Mouse (Mus musculus) A20 (cell line): ENCODE results near the gene Krtap28-13.

ENCODE experiments used
- DNase-seq: peaks from one replicate; pipeline ENCODE4 v3.0.0-alpha.2; 2011; ENCODE audit warnings: low read depth, low spot score

Krtap28-13 gene

GRCm38 (mm10) chr1:83060643-83061042 lies at the start of gene Krtap28-13:
Krtap28-13 (plus strand) TSS chr1:83060930.
- no peak for DNase-seq

GRCm38 (mm10) chr1:83014477-83014876 lies 46.3 kb upstream of the Krtap28-13 start:
- DNase-seq, result peak; percentile 4

- DNase-seq, result peak; percentile 27
Observed at GRCm38 (mm10) chr1:83015329-83015879, 45.3 kb upstream of the Krtap28-13 start.

GRCm38 (mm10) chr1:83016556-83016955 lies 44.2 kb upstream of the Krtap28-13 start:
- no peak for DNase-seq

- no peak for DNase-seq
Observed at GRCm38 (mm10) chr1:83031950-83032349, 28.8 kb upstream of the Krtap28-13 start.

GRCm38 (mm10) chr1:83032508-83032907 lies 28.2 kb upstream of the Krtap28-13 start:
- no peak for DNase-seq

- no peak for DNase-seq
Observed at GRCm38 (mm10) chr1:83034509-83034908, 26.2 kb upstream of the Krtap28-13 start.

GRCm38 (mm10) chr1:83036892-83037667 lies 23.6 kb upstream of the Krtap28-13 start:
- DNase-seq, result no peak

GRCm38 (mm10) chr1:83038109-83038672 lies 22.5 kb upstream of the Krtap28-13 start, which contains the start of gene Slc19a3:
Slc19a3 (minus strand) TSS chr1:83038448.
- DNase-seq, result no peak

- DNase-seq, result no peak
Observed at GRCm38 (mm10) chr1:83039080-83039479, 21.6 kb upstream of the Krtap28-13 start.

GRCm38 (mm10) chr1:83042380-83042779 lies 18.4 kb upstream of the Krtap28-13 start, which contains the start of gene Krtap28-10:
Krtap28-10 (minus strand) TSS chr1:83042480.
- DNase-seq, result no peak

- DNase-seq, result peak; percentile 74
Observed at GRCm38 (mm10) chr1:83044882-83045427, 15.8 kb upstream of the Krtap28-13 start, which contains the start of gene Gm47969. Gm47969 (plus strand) TSS chr1:83044932.

- DNase-seq, result no peak
Observed at GRCm38 (mm10) chr1:83058481-83058880, 2.2 kb upstream of the Krtap28-13 start.

GRCm38 (mm10) chr1:83059278-83059677 lies 1.5 kb upstream of the Krtap28-13 start, which contains the start of gene A030005K14Rik:
A030005K14Rik (minus strand) TSS chr1:83059378.
- DNase-seq, result no peak

GRCm38 (mm10) chr1:83064851-83065250 lies 4.1 kb downstream of the Krtap28-13 start:
- peak; percentile 51 for DNase-seq

- no peak for DNase-seq
Observed at GRCm38 (mm10) chr1:83066577-83066976, 5.8 kb downstream of the Krtap28-13 start.

- no peak for DNase-seq
Observed at GRCm38 (mm10) chr1:83067205-83067604, 6.5 kb downstream of the Krtap28-13 start.

- no peak for DNase-seq
Observed at GRCm38 (mm10) chr1:83075526-83076189, 14.9 kb downstream of the Krtap28-13 start.

GRCm38 (mm10) chr1:83076190-83076917 lies 15.6 kb downstream of the Krtap28-13 start:
- peak; percentile 62 for DNase-seq

- no peak for DNase-seq
Observed at GRCm38 (mm10) chr1:83077016-83077415, 16.3 kb downstream of the Krtap28-13 start.

GRCm38 (mm10) chr1:83084790-83085189 lies 24.1 kb downstream of the Krtap28-13 start:
- no peak for DNase-seq
